Mouse (Mus musculus): ENCODE data around the gene Cc2d2a.

The Cc2d2a gene

GRCm38 (mm10) chr5:43728375-43729165, 66.4 kb downstream of the Cc2d2a start:
- peak in 1 of 2 experiments; percentile 30 for DNase-seq (ENCODE audit: low spot score in 2 of 2)

GRCm38 (mm10) chr5:43732381-43732780, 70.2 kb downstream of the Cc2d2a start:
- DNase-seq (ENCODE audit: low spot score in 2 of 2), result peak in 1 of 2 experiments; percentile 22

- no peak for DNase-seq (ENCODE audit: low spot score in 2 of 2)
Observed at GRCm38 (mm10) chr5:43744187-43744586, 82.0 kb downstream of the Cc2d2a start.

DNA sequence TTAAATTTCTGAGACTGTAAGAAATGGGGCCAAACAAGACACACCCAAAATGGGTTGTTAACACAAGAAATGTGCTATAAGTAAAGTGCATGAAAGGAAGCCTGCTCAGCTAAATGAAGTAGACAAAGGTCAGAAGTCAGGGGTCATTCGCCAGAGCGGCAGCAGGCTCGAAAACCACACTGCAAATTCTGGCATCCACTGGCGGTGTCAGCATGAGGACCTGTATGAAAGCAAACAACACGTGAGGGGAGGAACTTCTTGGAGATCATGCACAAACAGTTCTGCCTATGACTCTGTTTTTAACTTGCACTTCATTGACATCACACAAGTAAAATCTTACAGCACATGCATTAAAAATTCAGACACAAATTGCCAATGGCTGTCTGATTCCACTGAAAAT, 83.0 kb downstream of the Cc2d2a start:
- DNase-seq (ENCODE audit: low spot score in 2 of 2), result no peak

- no peak for DNase-seq (ENCODE audit: low spot score in 2 of 2)
Observed at GRCm38 (mm10) chr5:43748039-43748438, 85.9 kb downstream of the Cc2d2a start.

- no peak for DNase-seq (ENCODE audit: low spot score in 2 of 2)
Observed at GRCm38 (mm10) chr5:43749092-43749491, 86.9 kb downstream of the Cc2d2a start.

- DNase-seq (ENCODE audit: low spot score in 2 of 2), result peak in 1 of 2 experiments; percentile 31
Observed at GRCm38 (mm10) chr5:43770618-43771354, 108.6 kb downstream of the Cc2d2a start.

DNA sequence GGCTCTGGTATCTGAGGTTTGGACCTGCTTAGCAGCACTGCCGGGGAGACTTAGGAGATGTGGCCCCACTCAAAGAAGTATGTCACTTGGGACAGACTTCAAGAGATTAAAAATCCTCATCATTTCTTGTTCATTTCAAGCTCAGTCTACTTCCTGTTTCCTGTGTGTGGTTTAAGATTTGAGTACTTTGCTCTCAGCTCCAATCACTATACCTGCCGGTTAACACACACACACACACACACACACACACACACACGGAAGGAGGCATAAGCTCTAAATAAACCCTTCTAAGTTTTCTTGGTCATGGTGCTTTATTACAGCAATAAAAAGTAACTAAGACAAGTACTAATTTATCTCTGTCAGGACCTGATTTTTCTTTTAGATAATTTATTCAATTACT, 109.4 kb downstream of the Cc2d2a start:
- DNase-seq (ENCODE audit: low spot score in 2 of 2), result no peak

DNA sequence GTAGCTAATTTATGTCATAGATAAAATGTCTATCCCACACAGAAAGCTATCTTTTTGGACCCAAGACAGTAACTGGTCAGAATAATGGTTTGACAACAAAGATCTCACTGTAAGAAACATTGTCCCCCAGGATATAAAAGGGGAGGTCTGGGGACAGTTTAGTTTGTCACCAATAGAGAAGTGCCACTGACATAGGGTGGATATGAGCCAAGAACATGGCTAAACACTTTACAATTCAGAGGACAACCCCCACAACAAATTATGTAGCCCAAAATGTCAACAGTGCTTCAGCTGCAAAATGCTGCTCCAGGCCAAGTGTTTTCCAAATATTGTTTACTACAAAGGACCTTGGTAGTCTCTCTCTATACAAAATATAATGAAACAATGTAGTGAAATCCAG, 114.3 kb downstream of the Cc2d2a start:
- no peak for DNase-seq (ENCODE audit: low spot score in 2 of 2)

DNA sequence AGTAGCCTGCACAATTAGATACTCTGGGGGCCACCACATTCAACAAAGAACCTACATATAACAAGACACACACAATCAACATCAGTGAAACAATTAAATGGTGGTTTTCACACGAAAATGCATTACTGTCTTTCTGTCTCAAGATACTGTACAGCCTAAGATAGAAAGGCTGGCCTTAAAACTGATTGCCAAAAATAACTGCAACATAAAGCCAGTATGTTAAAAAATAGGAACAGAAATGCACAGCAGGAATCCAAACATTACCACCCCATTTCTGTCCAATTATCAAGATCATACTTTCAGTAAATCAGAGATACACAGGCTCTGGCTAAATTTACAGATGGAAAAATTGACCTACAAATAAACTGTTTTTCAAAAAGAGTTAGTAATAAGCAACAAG, 114.8 kb downstream of the Cc2d2a start:
- no peak for DNase-seq (ENCODE audit: low spot score in 2 of 2)

DNA sequence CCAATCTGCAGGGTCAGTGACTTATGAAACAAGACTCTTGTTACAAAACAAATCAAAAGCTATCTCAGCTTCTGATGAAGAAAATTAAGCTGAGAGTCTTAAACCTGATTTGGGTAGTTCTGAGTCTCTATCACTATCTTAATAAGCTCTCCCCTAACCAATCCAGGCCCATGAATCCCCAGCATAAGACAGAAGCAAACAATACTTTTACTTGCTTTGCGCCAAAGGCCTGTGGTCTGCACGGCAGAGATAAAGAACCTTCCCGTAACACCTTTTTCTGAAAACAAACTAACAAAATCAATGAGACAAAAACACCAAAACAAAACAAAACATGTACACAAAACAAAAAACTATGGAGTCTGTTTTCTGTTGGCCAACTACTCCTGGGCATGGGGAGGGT, 116.4 kb downstream of the Cc2d2a start:
- no peak for DNase-seq (ENCODE audit: low spot score in 2 of 2)

DNA sequence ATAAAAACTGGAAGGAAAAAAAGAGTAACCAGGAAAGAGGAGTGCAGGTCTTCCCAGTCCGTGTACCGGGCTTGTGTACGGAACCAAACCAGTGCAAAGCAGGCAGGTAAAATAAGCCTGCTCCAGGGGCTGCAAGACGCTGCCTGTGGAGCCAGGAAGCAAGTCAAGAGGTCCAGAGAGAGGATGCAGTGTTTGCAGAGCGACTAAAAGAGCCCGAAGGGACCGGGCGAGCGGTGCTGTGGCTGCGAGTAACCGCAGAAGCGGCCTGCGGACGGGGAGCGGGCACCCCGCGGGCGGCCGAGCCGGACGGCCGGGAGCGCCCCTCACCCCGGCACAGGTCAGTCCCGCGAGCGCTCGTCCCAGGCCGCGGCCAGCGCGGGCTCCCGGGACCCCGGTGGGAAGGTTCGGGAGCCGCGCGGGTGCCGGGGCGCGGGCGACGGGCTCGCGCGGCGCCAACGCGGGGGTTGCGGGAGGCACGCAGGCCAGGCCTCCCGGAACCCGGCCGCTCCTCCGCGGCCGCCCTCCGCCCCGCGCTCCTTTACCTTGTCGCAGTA, 119.4 kb downstream of the Cc2d2a start:
- DNase-seq (ENCODE audit: low spot score in 2 of 2), result peak; percentile 7 to 11

DNA sequence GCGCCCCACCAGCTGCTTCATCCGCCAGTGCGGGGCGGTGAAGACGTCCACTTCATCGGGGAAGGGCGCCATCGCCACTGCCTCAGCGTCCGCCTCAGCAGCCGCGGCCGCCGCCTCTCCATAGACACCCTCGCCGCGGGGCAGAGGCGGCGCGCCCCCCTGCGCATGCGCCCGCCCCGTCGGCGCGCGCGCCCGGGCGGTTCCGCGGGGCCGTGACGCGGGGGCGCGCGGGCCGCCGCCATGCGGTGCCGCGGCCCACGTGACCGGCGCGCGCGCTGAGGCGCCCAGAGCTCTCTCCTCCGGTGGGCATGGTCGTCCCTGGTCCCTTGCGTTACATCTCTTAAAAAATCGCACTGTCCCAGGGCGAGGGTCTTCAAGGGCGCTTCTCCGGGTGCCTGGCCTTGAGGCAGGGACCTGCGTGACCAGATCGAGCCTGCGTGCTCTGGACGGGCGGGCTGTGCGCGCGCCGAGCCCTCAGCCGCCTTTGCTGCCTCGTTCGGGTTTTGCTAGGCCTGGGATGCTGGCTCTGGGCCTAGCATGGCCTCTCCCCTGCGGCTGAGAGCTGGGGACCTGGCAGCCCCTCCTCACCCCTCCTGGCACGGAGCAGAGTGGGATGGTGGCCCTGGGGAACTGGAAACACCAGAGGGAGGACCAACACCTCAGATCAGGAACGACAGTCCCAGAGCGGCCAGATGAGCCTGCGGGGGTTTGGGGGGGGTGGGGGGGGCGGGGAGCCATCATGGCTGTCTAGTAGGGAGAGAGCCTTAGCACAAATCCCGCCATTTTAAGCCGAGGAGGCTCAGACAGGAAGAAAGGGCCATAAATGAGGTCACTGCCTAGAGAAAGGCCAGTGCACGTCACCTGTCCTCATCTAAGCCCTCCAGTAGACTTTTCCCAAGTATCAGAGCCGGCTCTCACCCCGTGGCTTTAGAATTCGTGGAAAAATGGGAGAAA, 120.1 kb downstream of the Cc2d2a start:
- DNase-seq (ENCODE audit: low spot score in 2 of 2), result peak; percentile 64 to 70

DNA sequence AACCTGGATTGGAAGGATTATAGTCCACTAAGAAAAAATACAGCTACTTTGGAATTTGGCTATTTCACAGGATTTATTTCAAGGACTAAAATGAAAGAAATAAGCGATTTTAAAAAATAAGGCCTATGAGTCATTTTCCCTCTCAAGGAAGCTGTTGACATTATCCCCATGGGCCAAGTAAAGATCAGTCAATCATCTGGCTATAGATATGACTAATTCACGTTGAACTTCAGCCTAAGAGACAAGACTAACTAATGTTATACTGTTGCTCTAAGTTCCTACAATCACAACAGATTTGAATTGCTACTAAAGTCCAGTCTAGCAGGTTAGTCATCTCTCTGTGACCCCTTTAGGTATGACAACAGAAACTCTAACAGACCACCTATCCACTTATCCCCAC, 121.8 kb downstream of the Cc2d2a start:
- no peak for DNase-seq (ENCODE audit: low spot score in 2 of 2)

DNA sequence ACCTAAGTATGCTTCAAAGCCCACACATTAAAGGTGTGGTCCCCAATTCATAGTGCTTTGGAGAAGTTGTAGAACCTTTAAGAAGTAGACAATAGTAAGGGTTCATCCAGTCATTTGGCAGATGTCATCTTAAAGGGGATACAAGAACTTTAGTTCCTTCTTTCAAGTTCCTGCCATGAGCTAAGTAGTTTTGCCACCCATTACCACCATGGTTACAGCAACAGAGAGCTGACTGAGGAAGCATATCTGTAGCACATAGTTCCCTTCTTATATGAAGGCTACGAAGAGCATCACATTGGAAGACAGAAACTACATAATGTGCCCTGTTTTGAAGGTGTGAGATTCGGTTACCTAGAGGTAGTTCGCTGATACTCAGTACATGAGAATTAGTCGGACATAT, 124.5 kb downstream of the Cc2d2a start:
- no peak for DNase-seq (ENCODE audit: low spot score in 2 of 2)

DNA sequence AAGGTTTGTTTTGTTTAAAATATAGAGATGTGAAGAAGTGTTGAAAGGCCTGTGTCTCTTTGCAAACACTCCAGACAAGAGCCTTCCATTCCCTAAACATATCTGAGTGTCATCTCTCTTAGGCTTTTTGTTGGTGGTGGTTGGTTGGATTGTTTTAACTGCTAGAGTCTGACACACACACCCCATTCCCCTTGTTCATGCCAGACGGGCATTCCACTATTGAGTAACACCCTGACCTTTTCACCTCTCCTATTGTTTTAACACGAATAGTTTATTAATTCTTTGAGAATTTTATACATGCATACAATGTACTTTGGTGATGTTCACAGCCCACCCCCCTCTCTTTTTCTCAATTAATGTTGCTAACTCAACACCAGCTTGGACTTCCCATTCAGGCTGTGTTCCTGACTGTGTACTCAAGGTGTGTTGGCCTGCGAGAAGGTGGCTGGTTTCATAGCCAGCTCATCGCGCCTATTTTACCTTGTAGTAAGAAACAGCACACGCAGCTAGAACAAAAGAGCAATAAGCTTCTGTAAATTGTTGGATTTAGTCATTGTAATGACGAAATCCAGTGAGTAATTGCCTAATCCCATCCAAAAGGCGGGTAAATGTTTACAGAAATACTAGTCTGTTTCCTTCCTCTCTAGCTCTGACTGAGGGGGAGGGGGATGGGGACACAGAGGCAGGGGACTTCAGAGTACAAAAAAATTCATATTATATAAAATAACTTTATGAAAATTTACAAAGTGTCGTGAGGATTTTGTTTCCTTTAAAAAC, 126.0 kb downstream of the Cc2d2a start:
- no peak for DNase-seq (ENCODE audit: low spot score in 2 of 2)
